Mouse (Mus musculus) gonadal fat pad, adult 2 months (tissue): ENCODE results near the gene Nfkbib. TPM values are rescaled to one million over a fixed set of nuclear protein-coding genes. Genes with fewer than 3 reads are reported as not detected.

Experiments used
- DNase-seq: peaks from one replicate; pipeline ENCODE4 v3.0.0-alpha.2; 2012; ENCODE audit warnings: low read depth
- polyA plus RNA-seq: library from polyadenylated mRNA; depleted of rRNA; stranded (reverse); fragments of >200 nt; gene quantifications from 2 replicates; pipeline ENCODE4 v1.2.3, GENCODE M21; 2012; rRNA removed

Nfkbib gene
- polyA plus RNA-seq, result 39.2 and 41.0 TPM in 2 replicates

DNA sequence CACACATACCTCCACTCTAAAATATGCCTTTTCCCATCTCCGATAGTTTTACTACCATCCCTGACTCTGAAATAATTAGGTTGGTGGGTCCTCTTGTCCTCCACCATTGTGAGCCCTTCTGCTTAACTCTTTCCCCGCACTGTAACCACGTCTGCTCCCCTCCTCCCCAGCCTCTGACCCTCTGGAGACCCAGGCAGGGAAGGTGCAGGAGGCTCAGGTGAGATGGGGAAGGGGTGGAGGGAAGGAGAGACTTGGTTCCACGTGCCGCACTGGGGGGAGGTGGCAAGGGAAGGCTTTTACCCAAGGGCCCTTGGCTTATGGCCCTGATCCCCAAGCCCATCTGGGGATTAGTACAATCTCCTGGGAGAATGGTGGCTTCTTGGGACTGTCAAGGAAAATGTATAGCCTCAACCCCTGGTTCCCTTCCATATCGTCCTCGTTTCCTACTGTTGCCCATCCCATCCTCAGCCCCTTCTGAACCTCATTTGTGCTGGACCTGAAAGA, at the start of gene Nfkbib:
Gene Nfkbib, minus strand, starts transcription at position 51 of the 504 bp plus-strand sequence.
- DNase-seq, result no peak

DNA sequence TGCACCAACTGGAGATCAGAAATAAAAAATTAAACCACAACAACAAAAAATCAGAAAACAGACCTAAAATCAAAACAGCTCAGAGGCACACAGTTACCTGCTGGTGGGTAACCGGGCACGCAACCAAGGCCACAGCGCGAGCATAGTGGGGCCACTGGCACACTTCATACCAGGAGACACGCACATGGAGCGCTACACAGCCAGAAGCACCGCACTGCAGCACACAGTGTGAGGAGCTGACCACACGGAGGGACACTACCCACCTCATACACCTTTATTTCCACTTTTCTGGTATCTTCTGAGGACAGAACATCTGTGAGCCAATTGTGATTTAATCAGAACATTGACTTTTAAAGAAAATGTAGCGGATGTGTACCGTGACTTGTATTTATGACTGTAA, 49.6 kb upstream of the Nfkbib start:
- no peak for DNase-seq

DNA sequence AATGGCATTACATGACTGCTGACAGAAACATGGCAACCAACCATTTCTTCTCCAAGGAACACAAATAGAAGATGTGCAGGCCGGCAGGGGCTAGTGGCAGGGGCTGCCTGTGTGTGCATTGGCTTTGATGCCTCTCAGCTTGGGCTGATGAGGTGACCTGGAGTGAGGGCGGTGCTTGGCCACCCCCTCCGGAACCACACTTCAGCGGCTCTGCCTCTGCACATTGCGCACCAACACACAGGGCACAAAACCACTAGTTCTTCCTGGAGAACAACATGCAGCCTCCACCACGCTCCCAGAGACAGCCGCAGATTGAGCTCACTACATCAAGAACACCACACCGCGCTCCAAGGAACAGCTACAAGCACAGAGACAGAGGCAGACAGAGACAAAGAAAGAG, 48.9 kb upstream of the Nfkbib start:
- DNase-seq, result no peak

DNA sequence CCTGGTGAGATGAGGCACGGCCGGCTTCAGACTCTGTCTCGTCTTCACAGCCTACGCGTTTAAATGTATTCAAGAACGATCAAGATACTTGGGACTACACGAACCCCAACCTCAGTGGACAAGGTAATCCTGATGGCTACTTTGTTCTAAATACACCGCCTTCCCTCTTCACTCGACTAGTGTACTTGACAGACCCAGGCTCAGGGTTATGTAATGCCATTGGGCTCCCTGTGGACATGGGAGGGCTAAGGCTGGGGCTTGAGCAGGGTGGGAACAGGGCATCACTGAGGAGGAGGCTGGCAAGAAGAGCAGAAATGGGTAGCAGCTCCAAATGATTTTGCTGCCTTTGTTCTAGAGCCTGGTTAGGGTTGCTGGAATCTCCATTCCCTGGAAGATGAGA, 47.9 kb upstream of the Nfkbib start:
- DNase-seq, result no peak

DNA sequence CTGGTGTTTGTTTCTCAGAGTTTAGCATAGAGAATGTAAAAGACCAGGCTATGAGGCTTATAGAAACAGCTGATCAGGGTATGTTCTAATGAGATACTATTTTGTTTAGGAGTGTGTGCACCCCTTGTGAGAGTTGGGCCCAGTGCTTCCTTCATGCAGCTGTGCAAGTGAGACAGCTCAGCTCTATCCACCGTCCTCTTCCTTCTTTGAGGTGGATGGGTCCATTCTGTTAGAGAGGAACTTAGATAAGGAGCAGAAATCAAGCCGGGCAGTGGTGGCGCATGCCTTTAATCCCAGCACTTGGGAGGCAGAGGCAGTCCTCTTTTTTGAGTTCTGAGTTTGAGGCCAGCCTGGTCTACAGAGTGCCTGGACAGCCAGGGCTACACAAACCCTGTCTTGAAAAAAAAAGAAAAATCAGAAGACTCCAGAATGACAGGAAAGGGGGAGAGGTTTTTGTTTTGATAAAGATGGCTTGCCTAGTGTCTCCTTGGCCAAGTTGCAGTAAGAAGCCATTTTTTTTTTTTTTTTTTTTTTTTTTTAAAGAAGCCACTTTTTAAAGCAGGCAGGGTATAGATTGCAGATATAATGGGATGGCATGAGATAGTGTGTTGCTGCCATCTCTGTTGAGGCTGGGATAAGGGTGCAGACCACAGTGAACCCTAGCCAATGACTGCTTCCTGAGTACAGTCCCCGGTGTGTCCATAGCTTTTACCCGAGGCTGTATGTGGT, 47.2 kb upstream of the Nfkbib start:
- no peak for DNase-seq

DNA sequence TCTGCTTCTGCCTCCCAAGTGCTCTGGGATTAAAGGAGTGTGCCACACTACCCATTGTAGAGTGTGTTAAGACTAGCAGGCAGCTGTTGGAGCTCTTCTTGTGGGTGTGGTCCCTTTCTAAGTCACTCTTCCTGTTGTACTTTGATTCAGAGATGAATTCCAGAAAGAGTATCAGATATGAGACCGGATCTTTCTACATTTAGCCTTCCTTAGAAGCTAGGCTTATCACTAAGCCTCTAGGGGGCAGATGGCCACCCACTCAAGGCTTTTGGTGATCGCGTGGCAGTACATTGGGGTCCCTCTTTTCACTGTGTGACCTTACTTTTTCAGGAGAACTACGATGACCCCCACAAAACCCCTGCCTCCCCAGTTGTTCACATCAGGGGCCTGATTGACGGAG, 45.6 kb upstream of the Nfkbib start:
- no peak for DNase-seq

DNA sequence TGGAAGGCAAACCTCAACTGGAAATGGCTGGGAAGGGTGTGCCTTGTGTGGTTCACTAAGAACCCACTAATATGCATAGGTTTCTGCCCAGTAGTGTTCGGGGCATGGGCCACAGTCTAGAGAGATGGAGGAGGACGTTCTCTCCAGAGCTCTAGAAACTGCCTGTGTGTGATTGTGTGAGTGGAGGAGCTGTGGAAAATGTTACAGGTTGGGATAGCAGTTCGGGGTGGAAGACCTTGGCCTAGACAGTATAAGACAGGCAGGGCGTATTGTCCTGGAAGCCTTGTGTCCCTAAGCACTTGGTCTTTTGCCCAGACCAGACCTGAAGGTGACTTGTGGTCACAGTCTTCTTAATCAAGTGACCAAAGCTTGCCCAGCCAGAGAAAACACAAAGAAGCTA, 45.1 kb upstream of the Nfkbib start:
- no peak for DNase-seq

DNA sequence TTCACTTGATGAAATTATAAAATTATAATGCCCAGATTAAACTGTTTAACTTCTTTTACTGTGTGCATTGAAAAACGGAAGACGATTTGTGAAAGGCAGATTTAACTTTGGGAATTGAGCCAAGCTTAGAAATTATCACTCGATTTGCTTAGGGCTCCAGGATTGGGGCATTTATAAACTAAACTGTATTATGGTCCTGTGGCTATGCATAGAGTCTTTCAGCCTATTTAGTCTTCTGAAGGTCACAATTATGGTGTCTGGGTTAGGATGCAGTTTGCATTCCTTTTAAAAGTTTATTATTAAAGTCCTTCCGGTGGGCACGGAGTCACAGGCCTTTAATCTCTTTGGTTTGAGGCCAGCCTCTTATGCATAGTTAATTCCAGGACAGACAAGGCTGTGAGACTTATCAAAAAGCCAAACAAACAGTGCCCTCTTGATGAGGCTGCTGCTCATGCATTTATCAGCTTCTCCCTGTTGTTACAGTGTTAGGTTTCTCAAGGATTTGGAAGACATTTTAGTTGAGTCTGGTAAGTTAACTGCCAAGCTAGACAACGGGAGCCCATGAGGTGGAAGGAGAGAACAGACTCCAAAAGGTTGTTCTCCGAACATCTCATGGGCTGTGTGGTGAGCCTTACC, 44.4 kb upstream of the Nfkbib start:
- no peak for DNase-seq

DNA sequence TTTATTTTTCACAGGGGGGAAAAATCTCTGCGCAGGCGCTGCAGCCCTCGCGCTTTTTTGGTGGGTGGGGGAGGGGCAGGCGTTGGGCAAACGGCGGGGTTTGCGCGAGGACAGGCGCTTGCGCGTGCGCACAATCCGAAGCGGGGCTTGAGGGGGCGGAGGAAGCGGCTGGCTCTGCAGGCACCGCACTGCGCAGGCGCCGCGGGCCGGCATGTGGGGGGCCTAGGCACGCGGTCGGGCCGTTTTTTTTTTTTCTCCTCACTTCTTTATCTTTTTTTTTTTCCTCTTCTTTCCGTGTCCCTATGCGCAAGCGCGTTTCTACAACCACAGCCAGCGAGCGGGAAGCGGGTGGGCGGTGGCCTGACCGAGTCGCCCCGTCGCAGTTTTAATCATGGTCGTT, 43.9 kb upstream of the Nfkbib start:
- no peak for DNase-seq

DNA sequence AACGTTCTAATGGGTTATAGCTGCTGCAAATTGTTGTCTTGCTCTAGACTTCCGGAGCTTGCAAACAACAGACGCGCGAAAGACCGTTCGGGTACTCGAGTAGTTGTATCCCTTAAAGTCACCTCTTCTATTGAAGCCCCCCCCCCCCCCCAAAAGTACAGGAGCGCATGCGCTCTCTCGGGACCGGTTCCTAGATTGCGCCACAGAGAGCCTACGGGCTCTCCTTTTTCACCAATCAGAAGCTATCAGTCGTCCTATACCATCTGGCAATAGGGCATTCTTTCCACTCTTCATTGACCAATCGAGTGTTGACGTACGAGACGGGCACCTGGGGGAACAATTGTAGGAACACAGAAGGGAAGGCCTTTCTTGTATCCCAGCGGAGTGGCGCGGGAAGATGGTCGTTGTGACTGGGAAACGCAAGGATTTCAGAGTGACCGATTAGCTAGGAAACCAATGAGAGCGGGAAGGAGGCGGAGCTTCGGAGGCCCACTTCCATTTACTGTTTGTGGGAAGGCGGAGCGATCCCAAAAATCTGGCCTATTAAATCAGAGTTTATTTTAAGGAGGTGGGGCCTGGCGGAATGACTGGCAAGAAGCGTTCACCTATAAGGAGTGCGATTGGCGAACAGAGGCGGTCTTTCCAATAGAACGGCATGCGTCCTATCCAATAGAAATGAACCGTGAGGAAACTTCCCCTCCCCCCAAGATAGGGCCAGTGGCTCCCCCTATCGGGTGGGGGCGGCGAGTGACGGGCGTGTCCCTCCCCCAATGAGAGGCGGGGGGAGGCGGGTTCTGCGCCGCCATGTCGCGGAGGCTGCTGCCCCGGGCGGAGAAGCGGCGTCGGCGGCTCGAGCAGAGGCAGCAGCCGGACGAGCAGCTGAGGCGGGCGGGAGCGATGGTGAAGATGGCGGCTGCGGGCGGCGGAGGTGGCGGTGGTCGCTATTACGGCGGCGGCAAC, 43.1 kb upstream of the Nfkbib start:
- DNase-seq, result peak; percentile 98

DNA sequence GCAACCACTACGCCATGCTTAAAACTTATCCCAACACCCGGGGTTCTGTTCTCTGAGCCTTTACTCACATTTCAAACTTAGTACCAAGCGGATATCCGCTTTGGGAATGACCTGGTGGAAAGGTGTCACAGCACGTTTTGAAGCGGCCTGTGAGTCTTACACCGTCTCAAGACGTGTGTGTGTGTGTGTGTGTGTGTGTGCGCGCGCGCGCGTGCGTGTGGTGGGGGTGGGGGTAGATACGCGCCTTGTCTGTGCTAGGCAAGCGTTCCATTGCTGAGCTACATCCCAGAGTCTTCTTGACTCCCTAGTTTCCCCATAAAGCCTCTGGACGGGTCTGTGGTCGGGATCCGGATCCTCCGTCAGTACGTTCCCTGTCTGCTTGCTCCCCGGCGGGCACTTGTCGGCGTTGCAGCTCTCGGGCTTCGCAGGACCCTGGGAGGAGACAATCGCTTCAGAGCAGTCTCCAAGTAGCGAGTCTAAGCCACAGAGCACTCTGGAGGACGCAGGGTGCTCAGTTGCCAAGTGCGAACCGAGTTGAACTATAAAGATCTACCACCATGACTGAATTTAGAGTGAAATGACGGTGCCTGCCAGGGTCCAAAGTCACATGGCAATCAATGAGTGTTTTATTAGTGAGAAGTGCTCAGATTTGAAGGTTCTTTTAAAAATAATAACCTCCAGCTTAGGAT, 42.2 kb upstream of the Nfkbib start:
- no peak for DNase-seq

DNA sequence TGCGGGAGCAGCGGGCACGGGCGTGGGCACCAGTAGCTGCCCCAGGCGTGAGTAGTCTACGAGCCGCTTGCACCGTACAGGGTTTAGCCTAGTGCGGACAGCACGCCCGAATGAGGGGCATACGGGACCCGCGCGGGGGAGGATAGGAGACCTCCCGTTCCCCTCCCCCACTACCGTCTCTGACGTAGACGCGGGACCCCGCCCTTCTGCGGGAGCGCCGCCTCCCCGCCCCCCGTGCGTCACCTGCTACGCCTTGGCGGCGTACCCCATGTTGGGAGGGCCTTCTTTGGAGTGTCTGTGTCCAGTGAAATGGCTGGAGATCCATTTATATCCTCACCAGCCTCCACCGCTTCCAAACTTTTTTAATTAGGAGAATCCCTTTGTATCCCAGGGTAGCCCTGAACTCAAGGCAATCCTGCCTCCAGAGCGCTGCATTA, 41.7 kb upstream of the Nfkbib start:
- DNase-seq, result no peak

DNA sequence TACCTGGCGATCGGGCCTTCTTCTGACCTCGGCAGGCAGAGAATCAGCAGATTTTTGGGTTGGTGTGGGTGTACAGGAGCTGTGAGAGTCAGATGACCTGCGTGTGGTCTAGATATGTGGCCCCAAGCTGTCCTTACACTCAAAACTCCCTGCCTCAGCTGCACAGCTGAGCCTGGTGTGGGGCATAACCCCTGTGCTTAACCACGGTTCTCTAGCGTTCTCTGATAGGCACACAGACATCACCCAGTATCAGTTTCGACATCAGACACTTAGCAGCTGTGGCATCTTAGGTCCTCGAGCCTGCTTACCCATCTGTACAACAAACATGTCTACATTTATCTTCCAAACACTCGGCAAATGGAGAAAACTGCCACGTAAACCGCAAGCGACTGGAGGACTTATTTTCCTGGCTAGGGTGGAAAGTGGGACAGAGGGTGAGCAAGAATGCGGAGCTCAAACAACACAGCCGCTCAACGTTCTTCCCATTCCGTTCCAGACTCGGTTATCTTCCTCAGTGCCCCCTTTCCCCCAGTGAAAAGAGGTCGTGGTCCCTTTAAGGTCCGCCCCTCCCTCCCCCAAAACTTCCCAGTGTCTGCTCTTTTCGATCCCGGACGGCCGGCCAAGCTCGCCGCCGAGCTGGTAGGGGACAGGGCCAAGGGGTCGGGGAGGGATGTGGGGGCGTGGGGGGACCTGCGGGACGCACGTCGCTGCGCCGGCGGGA, 41.1 kb upstream of the Nfkbib start, which contains the start of gene Hnrnpl:
Gene Hnrnpl, plus strand, starts transcription at position 321 of the 721 bp plus-strand sequence.
- DNase-seq, result no peak

DNA sequence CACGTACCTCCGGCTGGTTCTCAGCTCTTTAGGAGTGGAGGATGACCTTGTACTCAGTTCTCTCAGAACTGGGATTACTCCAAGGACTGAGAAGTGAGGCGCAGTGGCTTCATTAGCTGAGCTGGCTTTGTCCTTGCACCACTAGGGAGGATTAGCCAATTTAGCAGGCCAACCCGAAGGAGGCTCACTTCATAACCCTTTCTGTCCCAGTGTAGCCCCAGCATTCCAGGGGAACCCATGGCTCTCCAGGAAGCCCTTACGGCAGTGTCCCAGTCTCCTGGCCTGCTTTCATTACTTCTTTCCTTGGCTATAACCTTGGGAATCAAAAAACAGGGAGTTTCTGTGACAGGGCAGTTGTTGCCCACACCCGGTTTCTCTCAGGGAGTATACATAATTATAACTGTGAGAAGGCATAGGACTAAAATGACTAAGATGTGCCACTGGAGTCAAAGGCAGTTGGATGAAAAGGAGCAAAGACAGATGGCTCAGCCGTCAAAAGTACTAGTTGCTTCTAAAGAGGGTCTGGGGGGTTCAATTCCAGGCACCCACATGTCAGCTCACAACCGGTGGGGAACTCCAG, 40.4 kb upstream of the Nfkbib start:
- DNase-seq, result no peak

DNA sequence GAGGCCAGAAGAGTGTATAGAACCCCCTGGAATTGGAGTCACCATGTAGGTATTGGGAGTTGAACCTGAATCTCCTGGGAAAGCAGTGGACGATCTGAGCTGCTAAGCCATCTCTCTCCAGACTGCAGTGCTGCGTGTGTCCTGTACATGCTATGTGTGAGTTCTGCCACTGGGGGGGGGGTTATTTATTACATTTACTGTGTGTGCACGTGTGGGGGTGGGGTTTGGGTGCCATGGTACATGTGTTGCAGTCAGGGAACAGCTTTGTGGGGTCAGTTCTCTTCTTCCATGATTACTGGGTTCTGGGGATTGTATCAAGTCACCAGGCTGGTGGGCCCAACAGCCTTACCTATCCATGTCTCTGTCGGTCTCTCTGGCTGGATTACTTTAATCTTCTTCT, 39.6 kb upstream of the Nfkbib start:
- no peak for DNase-seq

DNA sequence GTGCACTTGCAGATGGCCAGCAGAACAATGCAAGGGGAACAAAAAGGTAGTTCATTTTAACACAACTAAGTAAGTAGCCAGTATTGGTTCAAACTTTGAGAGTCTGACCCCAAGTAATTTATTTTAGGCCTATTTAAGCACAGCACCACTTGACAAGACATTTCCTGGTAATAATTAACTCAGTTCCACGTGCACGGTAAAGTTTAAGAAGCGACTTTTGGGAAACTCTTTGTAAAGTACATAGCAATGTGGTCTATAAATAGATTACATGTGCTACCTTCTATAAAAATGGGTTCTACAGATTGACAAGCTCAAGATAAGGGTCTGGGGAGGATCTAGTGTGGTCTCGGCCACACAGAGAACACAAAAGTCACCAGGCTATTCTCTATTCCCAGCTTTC, 36.4 kb upstream of the Nfkbib start:
- DNase-seq, result no peak

DNA sequence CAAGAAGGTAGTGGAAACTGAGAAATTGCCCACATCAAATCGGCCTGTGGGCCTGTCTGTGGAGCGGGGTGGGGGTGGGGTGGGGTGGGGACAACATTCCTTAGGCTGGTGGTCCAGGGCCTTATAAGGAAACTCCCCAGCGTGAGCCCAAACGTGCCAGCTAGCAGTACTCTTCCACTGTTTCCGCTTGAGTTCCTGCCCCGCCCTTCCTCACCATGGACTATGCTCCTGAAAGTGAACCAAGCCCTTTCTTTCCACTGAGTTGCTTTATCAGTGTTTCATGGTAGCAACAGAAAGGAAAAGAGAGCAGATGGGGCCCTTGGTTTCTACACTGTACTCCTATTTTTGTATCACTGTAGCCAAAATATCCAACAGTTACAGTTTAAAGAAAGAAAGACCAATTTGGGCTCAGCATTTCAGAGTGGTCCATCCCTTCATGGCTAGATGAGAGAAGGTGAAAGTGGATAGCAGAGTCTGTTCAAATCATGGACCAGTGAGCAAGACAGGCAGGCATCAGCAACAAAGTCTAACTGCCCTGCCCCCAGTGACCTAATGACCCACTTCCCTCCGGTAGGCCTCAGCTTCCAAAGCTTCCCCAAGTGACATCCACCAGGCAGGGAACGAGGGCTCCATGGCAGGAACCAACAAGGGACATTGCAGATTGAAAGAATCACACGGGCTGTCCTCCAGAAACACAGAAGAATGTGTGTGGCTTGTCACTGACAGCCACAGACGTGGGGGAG, 35.7 kb upstream of the Nfkbib start:
- no peak for DNase-seq

DNA sequence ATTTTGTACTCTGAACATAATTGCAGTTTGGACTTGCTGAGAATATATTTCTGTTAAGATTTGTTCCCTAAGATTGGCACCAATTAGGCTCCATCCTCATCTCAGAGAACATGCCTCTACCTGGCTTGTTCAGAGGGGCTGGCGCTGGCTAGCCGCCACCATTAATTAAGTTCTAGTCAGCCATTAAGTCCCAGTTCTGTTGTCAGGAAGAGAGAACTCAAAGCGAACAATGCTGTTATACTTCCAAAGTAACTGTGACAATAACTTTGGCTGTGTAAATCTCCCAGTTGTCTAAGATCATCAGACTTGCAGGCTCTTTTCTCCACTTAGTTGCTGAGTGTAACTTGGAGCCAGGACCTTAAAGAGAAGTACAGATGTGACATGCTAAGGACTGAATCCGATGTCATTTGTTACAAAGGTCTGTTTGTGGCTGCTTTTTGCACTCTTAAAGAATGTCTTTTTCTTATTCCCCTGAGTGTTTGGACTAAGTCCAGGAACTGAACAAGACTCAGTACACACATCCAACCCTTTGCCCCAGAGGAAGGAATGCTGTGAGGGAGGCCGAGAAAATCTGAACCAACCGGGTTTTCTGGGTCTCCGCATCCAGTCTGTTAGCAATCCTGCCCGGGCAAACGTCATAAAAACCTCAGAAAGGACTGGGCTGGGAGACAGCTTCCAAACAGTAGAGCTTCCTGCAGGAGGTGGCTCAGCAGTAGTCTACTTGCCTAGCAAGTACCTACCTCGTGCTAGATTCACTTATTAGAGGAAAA, 34.8 kb upstream of the Nfkbib start:
- peak; percentile 96 for DNase-seq

DNA sequence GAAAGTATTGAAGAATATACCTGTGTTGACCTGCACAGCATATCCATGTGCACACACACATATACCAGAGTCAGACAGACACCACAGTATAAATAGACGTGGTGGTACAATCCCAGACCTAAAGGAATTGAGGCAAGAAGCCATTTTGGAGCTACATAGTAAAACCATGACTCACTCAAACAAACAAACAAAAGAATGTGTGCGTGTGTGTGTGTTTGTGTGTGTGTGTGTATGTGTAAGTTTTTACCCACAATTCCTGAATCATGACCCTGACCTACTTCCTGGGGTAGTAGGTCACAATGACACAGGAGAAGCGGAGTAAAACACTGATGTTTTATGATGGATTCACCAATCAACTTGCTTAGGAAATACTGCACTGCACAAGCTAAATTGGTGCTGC, 34.1 kb upstream of the Nfkbib start:
- DNase-seq, result no peak
